Mouse (Mus musculus) left cerebral cortex, postnatal 10 days (tissue): ENCODE measurements around the gene Mre11a. TPM values are rescaled to one million over a fixed set of nuclear protein-coding genes. Genes with fewer than 3 reads are reported as not detected.

ENCODE experiments used
- DNase-seq, 2 experiments: peaks; one replicate each; pipeline ENCODE4 v3.0.0; 2021 to 2022; ENCODE audit warnings: low spot score in 2 of 2, mixed read lengths in 1 of 2; ENCODE audit errors: extremely low spot score in 1 of 2
- intact Hi-C: fragments of 180-260 bp; cut with DNase I; formaldehyde crosslinking; loops from one replicate; pipeline ENCODE4 v1.15.1; 2025
- total RNA-seq, 2 experiments: library from RNA; stranded (reverse); gene quantifications; 2 replicates each; pipeline ENCODE4 v1.2.3; 2021

The Mre11a gene
- total RNA-seq, 2 experiments from 2014 or later: 10.2 to 11.3 TPM

- intact Hi-C loops: no loop called here
- no peak for DNase-seq
Measured at GRCm38 (mm10) chr9:14805714-14806113, 21.3 kb downstream of the Mre11a start.

GRCm38 (mm10) chr9:14806786-14807185 lies 22.3 kb downstream of the Mre11a start:
- intact Hi-C loops: no loop called here
- no peak for DNase-seq

GRCm38 (mm10) chr9:14810111-14810510 lies 25.7 kb downstream of the Mre11a start:
- DNase-seq: no peak
- intact Hi-C loops: no loop called here

DNA sequence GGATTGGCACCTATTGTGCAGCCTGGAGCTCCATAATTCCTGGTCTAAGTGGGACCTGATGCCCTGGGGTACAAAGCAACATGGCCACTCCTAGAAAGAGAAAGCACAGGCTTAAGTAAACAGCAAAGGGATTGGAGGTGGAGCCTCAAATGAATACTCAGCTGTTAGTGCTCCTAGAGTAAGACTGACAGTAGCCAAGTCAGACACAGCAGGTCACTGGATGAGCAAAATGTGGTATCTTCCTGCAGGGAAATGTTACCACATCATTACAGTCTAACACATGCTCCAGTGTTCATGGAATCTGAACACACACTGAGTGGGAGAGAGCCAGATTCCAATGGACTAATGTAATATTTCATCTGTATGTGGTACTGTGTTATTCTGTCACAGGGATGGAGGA lies 36.9 kb downstream of the Mre11a start:
- intact Hi-C loops: no loop called here

DNA sequence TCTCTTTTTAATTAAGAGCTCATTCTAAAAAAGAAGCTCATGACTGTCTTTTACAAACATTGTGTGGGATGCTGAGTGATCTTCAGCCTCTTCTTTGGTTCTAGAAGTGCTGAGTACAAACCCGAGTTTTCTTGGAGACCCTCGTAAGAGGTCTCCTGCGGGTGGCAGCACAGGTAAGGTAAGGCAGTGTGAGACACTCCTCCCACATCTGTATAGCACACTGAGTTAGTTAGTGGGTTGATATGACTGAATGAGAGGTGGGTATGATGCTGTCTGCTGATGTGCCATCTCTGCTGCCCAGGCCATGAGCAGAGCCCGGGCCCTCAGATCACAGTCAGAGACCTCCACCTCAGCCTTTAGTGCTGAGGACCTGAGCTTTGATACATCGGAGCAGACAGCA lies 40.4 kb downstream of the Mre11a start:
- DNase-seq: no peak
- intact Hi-C loops: no loop called here

More for the DNA sequence above, 36.9 kb downstream of the Mre11a start:
- no peak for DNase-seq

GRCm38 (mm10) chr9:14827875-14828274 lies 43.4 kb downstream of the Mre11a start:
- no peak for DNase-seq
- intact Hi-C loops: no loop called here

DNA sequence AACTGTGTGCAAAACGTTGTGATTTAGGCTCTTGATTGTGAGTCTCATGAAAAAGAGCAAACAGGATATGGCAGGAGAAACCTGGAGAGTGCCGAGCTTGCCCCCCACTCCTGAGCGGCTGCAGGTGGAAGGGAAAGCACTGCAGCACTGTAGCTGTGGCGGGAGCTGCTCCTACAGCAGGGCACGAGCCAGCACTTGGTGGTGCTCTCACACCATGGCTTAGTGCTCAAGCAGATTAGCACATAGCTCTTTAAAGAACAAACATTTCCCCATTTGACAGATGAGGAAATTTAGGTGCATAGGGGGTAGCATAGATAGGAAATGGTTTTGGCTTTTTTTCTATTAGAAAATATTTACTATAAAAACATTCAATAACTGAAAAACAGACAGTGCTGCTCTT lies 47.6 kb downstream of the Mre11a start:
- DNase-seq: no peak
- intact Hi-C loops: no loop called here

DNA sequence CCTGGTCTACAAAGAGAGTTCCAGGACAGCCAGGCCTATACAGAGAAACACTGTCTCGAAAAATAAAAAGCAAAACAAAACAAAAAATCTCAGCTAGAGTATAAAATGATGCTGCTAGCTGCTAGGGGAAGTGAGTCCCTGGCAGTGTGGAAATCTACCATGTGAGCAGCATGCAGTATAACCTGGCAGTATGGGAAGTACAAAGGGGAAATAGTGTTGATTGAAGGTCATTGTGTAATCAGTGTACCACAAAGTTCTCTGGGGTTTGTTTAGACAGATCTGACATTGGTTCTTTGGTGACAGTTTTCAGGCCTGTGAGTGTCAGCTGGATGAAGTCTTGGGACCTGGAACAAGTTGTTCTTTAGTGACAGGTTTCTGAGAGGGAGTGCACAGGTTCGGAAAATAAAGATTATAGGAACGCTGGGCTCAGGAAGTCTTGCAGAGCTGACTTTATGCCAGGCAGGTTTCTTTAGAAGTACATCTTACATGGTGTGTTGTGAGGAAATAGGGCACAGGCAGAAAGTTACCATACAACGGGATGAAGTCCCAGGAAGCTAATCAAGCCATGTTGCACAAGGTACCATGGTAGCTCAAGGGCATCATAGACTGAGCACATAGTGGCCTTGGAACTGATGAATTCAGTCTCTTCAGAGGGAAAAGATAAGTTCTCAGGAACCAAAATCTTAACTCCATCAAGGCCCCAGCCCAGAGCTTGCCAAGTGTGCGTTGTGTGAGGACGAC lies 51.1 kb downstream of the Mre11a start:
- intact Hi-C loops: no loop called here
- DNase-seq: no peak

DNA sequence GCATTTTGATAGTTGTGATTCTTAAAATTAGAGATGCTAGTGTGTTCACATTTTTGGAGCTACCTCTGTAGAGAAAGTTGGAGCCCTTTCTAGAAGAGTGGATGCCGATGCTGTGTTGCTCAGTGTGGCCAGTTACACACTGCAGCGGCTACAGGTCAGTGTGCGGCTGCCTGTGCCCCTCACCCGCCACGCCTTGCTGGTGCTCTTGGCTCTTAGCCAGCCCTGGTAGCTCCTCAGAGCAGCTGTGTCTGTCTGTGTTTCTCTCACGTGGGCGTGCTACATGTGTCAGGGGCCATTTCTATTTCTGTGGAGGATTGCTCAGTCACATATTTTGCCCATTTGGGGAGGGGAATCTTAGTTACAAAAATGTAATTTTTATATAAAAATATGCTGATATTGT lies 55.1 kb downstream of the Mre11a start:
- intact Hi-C loops: no loop called here
- DNase-seq: peak in 1 of 2 experiments; percentile 73

GRCm38 (mm10) chr9:14839970-14840369 lies 55.5 kb downstream of the Mre11a start:
- intact Hi-C loops: no loop called here
- no peak for DNase-seq

GRCm38 (mm10) chr9:14841878-14842761 lies 57.7 kb downstream of the Mre11a start:
- intact Hi-C loops: no loop called here
- peak in 1 of 2 experiments; percentile 10 for DNase-seq

DNA sequence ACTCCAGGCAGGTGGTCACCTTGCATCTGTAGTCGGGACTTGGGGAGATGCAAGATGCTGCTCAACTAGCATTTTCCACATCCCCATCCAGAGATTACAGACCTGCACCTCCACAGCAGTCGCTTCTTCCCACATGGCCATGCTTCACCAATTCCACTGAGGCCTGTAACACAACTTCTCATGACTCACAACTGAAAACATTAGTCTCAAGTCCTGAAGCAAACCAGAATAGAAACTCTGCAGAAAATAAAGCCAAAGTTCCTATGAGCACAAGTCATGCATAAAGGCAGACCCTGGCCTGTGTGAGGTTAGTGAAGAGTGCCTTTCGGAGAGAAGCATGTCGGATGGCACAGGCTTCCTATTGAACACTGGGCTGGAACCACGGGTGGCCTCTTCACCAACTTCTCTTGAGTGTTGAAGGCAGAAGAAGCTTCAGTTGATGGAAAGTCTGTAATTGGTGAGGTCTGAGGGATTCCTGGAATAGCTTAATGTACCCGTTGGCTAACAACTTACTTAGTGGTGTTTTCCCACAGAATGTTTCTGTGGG lies 58.9 kb downstream of the Mre11a start:
- DNase-seq: no peak
- intact Hi-C loops: no loop called here

DNA sequence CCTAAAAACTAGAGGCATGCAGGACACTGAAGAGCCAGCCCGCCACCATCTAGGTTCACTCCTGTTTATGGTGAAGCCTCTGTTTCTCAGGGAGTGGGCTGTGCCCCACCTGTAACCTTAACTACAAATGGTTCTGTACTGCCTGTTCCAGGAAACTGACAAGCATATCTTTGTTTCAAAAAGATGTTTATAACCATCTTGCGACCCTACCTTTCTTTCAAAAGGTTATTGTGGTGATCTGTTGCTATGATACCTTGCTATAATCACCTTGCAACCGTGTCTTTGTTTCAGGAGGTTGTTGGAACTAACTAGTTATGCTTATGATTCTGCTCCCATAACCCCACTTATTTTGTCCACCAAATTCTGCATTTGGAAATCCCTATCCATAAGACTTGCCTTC lies 59.4 kb downstream of the Mre11a start:
- DNase-seq: no peak
- intact Hi-C loops: no loop called here

DNA sequence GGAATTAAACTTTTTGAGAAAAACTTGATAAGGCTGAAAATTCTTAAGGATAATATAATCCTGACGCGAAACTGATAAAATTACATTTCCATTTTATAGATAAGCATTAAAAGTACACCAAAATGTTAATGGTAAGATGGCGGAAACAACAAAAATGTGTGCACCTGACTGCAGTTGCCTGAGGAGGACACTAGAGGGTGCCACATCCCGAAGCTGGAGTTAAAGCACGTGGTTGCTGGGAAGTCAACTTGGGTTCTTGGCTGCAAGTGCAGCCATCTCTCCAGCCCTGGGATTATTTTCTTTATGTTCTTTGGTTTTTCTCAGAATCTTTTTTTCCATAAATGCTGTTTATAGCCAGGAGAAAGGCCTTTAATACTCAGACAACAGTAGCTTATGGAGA lies 62.0 kb downstream of the Mre11a start:
- intact Hi-C loops: no loop called here
- DNase-seq: no peak

DNA sequence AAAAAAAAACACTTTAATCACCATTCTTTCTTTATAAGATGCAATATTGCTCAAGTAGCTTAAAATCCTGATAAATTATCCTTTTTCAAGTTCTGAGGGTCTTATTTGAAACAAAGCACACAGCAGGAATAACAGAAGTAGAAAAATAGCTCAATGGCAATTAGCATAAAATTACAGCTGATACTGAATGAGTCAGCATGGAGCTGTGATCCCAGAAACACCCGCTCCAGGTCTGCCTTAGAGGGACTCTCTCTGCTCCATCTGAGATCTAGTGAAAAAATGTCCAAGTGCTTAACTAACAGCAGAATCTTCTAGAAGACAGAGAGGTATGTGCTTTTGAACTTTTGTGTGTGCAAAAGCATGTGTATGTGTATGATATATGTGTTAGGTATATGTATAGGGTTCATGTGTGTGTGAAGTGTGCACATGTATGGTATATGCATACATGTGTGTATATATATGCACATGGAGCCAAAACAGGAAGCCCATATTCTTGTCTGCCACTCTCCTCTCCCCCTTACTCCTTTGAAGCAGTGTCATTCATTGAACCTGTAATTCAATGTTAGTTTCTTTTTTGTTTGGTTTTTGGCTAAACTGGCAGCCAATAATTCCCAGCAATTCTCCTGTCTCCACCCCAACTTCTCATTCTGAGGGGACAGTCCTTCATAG lies 63.9 kb downstream of the Mre11a start:
- DNase-seq: no peak
- intact Hi-C loops: no loop called here

DNA sequence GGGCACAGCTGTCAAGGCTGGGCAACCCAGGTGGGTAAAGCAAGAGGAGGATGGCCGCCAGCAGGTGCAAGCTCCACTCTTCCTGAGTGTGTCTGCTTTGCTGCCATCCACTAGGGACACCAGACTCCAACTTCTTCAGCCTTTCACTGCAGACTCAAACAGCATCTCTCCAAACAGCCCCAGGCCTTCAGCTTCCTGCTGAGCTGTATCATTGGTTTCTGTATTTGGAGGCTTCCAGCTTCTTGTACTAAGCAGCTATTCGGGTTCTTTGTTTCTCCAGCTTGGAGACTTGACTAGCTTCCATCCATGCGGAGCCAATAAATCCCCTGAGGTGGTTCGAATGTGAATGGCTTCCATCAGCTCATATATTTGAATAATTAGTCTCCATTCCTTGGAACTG lies 70.1 kb downstream of the Mre11a start:
- intact Hi-C loops: no loop called here
- DNase-seq: no peak

DNA sequence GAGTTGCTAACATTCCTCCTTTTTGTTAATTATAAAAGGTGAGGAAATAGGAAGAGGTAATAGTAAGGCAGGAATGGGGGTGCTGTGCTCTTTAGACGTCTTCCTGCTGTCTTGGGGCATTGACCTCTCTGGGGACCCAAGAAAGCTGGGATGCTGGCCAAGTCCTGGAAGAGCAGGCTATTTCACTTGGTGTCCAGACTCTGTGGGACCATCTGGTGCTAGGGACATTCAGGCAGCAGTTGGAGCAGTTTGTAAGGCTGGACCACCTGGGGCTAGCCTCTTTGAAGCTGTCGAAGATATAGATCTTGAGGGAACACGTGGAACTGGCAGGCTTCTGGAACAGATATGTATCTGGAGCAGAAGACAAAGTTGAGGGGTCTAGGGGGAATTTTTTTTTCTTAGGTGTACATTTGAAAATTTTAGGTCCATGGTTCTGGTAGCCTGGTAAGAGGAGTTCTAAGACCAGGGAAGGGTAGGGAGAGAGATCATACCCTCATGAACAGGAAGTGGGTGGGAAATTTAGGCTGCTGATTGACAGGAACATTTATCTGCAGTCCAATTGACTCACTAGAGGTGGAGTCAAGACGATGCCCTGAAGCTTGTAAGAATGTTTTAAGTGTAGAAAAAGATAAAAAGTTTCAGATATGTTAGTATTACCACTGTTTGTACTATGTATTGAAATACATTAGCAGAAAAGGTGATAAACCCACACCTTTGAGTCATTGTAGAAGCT lies 72.6 kb downstream of the Mre11a start:
- intact Hi-C loops: no loop called here
- DNase-seq: no peak

DNA sequence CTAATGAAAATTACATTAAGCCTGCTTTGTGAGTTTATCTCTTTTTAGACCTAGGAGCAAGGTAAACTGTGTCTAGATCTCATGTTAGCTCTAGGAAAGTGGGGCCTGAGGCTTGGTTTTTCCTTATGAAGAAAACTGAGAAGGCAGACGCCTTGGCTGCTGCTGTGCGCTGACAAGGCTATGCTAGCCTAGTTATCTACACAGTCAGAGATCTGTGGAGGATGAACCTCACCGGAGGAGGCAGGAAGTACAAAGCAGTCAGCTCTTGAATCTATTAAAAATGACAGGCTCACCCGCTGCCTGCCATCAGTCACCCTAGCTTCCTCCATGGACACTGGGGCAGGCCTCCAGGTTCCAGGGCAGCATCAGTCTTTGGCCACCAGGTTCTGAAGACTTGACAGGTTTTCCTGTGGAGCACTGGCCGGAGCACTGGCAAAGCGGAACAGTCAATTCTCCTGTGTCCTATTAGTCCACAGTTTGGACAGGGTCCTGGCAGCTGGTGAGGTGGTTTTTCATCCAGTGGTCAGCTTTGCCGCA lies 73.8 kb downstream of the Mre11a start:
- intact Hi-C loops: no loop called here
- no peak for DNase-seq

DNA sequence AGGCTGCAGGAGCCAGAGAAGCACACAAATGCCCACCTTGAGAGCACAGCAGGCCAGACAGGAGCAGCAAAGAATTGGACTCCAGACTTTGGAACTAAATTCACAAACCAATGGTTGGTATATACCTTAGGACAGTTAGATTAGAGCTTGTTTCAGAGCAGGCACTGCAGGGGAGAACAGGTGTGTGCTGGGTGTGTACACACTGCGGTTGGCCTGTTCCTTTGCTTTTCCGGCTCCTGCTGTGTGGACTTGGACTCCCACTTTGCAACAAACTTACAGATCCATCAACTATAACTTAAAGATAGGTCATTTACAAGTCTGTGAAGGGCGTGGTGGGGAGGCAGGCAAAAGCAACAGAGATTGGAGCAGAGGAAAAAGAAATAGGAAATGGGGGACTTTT lies 74.3 kb downstream of the Mre11a start:
- DNase-seq: no peak
- intact Hi-C loops: no loop called here
